Mouse (Mus musculus): ENCODE results near the gene Pcbp4.

The Pcbp4 gene

DNA sequence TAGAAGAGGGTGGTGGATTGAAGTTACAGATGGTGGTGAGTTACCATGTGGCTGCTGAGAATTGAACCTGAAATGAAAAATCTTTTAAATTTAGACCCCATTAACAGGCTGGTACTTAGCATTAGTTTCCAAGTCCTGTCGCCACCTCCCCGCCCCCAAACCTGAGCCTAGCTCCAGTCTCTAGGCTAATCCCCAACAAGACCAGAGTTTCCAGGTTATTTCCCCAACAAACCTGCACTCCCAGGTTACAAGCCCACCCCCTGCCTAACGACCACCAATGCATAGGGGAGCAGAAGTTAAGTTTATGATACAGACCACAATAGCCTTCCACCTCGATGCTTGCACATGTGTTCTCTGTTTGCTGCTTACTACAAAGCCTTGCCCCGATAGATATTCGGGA lies 60.5 kb downstream of the Pcbp4 start:
- in situ Hi-C loops (cut with MboI; ENCODE audit: low pct_unique_long_range_greater_than_20kb in 1 of 2, low sequenced_read_pairs in 2 of 2, unreplicated experiment in 1 of 2): no loop called here

Measured in mouse embryonic stem cell (cell line).